Mouse (Mus musculus) intestine, postnatal 0 days (tissue): ENCODE results near the gene Wfikkn1. TPM values are rescaled to one million over a fixed set of nuclear protein-coding genes. Genes with fewer than 3 reads are reported as not detected.

Experiments
- ATAC-seq: fragments of 200-750 bp; cut with Nextera tagmentation; 2 replicates; pipeline ENCODE4 v1.8.0; 2017; ENCODE audit warnings: mild to moderate bottlenecking, moderate TSS enrichment, moderate library complexity
- H3K27ac ChIP-seq: fragments of 300-500 bp; sonication (generic); 2 replicates; pipeline ENCODE4 v1.5.1; 2014; ENCODE audit warnings: mild to moderate bottlenecking, low read depth, low read length, moderate library complexity
- H3K27me3 ChIP-seq: fragments of 300-500 bp; sonication (generic); replicated peaks from 2 replicates; pipeline ENCODE4 v1.6.1; 2014; ENCODE audit warnings: low read length, mixed read lengths; ENCODE audit not compliant: control insufficient read depth, insufficient read depth
- H3K36me3 ChIP-seq: fragments of 300-500 bp; sonication (generic); 2 replicates; pipeline ENCODE4 v1.6.1; 2014; ENCODE audit warnings: mild to moderate bottlenecking, moderate library complexity; ENCODE audit not compliant: control insufficient read depth, insufficient read depth
- H3K4me1 ChIP-seq: fragments of 300-500 bp; sonication (generic); replicated peaks from 2 replicates; pipeline ENCODE4 v1.6.1; 2014; ENCODE audit warnings: antibody characterized with exemption, low read length, mixed read lengths; ENCODE audit not compliant: control insufficient read depth, insufficient read depth
- H3K4me2 ChIP-seq: fragments of 300-500 bp; sonication (generic); replicated peaks from 2 replicates; pipeline ENCODE4 v1.6.1; 2014; ENCODE audit warnings: low read depth, mild to moderate bottlenecking, moderate library complexity
- H3K4me3 ChIP-seq: fragments of 300-500 bp; sonication (generic); 2 replicates; pipeline ENCODE4 v1.5.1; 2014; ENCODE audit warnings: low read depth, low read length
- H3K9ac ChIP-seq: fragments of 300-500 bp; sonication (generic); 2 replicates; pipeline ENCODE4 v1.6.1; 2014; ENCODE audit warnings: mild to moderate bottlenecking, low read depth, low read length
- H3K9me3 ChIP-seq: fragments of 300-500 bp; sonication (generic); 2 replicates; pipeline ENCODE4 v1.6.1; 2016; ENCODE audit warnings: mixed run types; ENCODE audit not compliant: control insufficient read depth
- CTCF ChIP-seq: sonication (generic); IDR thresholded peaks from 2 replicates; pipeline ENCODE4 v1.5.1; 2016; ENCODE audit warnings: low read depth, mild to moderate bottlenecking, control low read depth, antibody characterized with exemption, moderate library complexity
- WGBS: fragments of 180-500 bp; shearing (Covaris S2); extraction: QIAGEN DNeasy Blood & Tissue Kit; methylation state at CpG from one replicate; pipeline ENCODE4 v1.1.7; 2014; 5-methylcytosine and 5-hydroxymethylcytosine counted together
- polyA plus RNA-seq: library from polyadenylated mRNA; unstranded; fragments of >200 nt; fragmentation: Nextera tagmentation; extraction: Ambion mirVana; gene quantifications from 2 replicates; pipeline ENCODE4 v1.2.1, GENCODE M21; 2015

Gene Wfikkn1
- polyA plus RNA-seq, 1 experiment from 2014 or later: 0.14 TPM

GRCm38 (mm10) chr17:25867509-25867835, 13.2 kb downstream of the Wfikkn1 start:
- ATAC-seq: no peak
- H3K4me2 ChIP-seq: peak overlapping the region; percentile 97
- 6% methylated on average over 7 of the region's 7 CpGs for WGBS
- peak overlapping the region; percentile 70 for H3K4me3 ChIP-seq
- H3K27me3 ChIP-seq: no peaks in the 10 kb centered on the region
- H3K27ac ChIP-seq: peak overlapping the region; percentile 81
- peak overlapping the region; percentile 66; the same call in 1 of the 2 replicates for H3K9ac ChIP-seq
- H3K36me3 ChIP-seq: no peaks in the 10 kb centered on the region
- H3K9me3 ChIP-seq: no peaks in the 10 kb centered on the region
- no peak for TF ChIP-seq CTCF
- 0 out of 2 replicates have a peak, but pooled peaks cover 4% of the 10 kb centered on the region for H3K4me1 ChIP-seq

- no peak for ATAC-seq
- 0 out of 2 replicates have a peak, but pooled peaks cover 4% of the 10 kb centered on the region for H3K4me1 ChIP-seq
- 68% methylated on average over 3 of the region's 3 CpGs for WGBS
- H3K36me3 ChIP-seq: no peaks in the 10 kb centered on the region
- no peak for TF ChIP-seq CTCF
- H3K27me3 ChIP-seq: no peaks in the 10 kb centered on the region
- no peak overlapping the region for H3K4me2 ChIP-seq
- no peaks in the 10 kb centered on the region for H3K9me3 ChIP-seq
- no peak overlapping the region for H3K9ac ChIP-seq
- H3K4me3 ChIP-seq: no peak overlapping the region
- H3K27ac ChIP-seq: no peak overlapping the region
These were observed 14.5 kb downstream of the Wfikkn1 start for GRCm38 (mm10) chr17:25866172-25866571.

- H3K9ac ChIP-seq: no peak overlapping the region
- H3K4me1 ChIP-seq: 0 out of 2 replicates have a peak, but pooled peaks cover 8% of the 10 kb centered on the region
- WGBS: 46% methylated on average over 11 of the region's 11 CpGs
- H3K27me3 ChIP-seq: no peaks in the 10 kb centered on the region
- ATAC-seq: peak; percentile 14; the same call in 1 of the 2 replicates
- H3K9me3 ChIP-seq: no peaks in the 10 kb centered on the region
- no peak overlapping the region for H3K4me3 ChIP-seq
- H3K27ac ChIP-seq: peak overlapping the region; percentile 57
- no peaks in the 10 kb centered on the region for H3K36me3 ChIP-seq
- TF ChIP-seq CTCF: no peak
- H3K4me2 ChIP-seq: peak overlapping the region; percentile 48
These were observed 15.4 kb downstream of the Wfikkn1 start for GRCm38 (mm10) chr17:25865288-25865687.

- no peak overlapping the region for H3K27ac ChIP-seq
- WGBS: 92% methylated on average over 14 of the region's 14 CpGs
- no peak for TF ChIP-seq CTCF
- no peak overlapping the region for H3K9ac ChIP-seq
- no peaks in the 10 kb centered on the region for H3K36me3 ChIP-seq
- no peaks in the 10 kb centered on the region for H3K27me3 ChIP-seq
- no peak for ATAC-seq
- H3K4me2 ChIP-seq: no peak overlapping the region
- H3K4me3 ChIP-seq: no peak overlapping the region
- 0 out of 2 replicates have a peak, but pooled peaks cover 8% of the 10 kb centered on the region for H3K4me1 ChIP-seq
- H3K9me3 ChIP-seq: no peaks in the 10 kb centered on the region
These were observed 16.3 kb downstream of the Wfikkn1 start for GRCm38 (mm10) chr17:25864311-25864710.

GRCm38 (mm10) chr17:25863681-25864080, 17.0 kb downstream of the Wfikkn1 start:
- Histone ChIP-seq H3K9ac (no peak overlapping the region), H3K27me3 (no peaks in the 10 kb centered on the region), H3K4me1 (0 out of 2 replicates have a peak, but pooled peaks cover 8% of the 10 kb centered on the region), H3K4me2 (no peak overlapping the region), H3K9me3 (no peaks in the 10 kb centered on the region), H3K4me3 (no peak overlapping the region), H3K27ac (no peak overlapping the region), H3K36me3 (no peaks in the 10 kb centered on the region)
- peak; percentile 40 for TF ChIP-seq CTCF
- no peak for ATAC-seq
- WGBS: 68% methylated on average over 6 of the region's 6 CpGs

GRCm38 (mm10) chr17:25861704-25862612, 18.7 kb downstream of the Wfikkn1 start:
- H3K9me3 ChIP-seq: no peaks in the 10 kb centered on the region
- H3K36me3 ChIP-seq: no peaks in the 10 kb centered on the region
- no peak for TF ChIP-seq CTCF
- H3K9ac ChIP-seq: peak overlapping the region; percentile 47
- H3K27me3 ChIP-seq: no peaks in the 10 kb centered on the region
- no peak for ATAC-seq
- 4% methylated on average over 6 of the region's 6 CpGs for WGBS
- peak overlapping the region; percentile 46; the same call in 1 of the 2 replicates for H3K27ac ChIP-seq
- H3K4me1 ChIP-seq: 0 out of 2 replicates have a peak, but pooled peaks cover 8% of the 10 kb centered on the region
- H3K4me2 ChIP-seq: peak overlapping the region; percentile 93
- H3K4me3 ChIP-seq: peak overlapping the region; percentile 57
